In the genomic region with DNA sequence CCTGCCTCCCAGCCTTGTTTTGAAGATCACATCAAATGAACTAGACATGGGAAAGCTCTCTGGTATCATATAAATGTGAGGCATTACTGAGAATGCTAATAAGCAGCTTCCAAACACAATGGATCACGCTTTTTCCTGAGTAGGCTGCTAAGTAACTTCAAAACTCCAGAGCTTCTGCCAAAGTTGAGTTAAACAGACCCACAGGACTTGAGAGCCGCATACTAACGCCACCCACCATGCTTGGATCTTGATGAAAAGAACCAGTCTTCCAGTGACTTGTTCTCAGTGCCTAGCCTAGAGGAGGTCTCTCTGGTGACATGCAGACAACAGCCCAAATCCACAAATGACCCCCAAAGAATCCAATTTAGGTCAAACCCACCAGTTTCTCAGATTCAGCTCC, we compare ENCODE assay signal across 32 mouse cellular contexts. TPM values are rescaled to one million over a fixed set of nuclear protein-coding genes. Genes with fewer than 3 reads are reported as not detected.
DNase-seq lines count a peak whose midpoint lies in the region; ATAC-seq and TF ChIP-seq lines count a peak whose summit lies in the region.
"Had no signal": no experiment of that assay in that cellular context is flagged by ENCODE, and none has a peak within 500 bp of the region (broad histone marks: within the 10 kb centered on the region; RNA-seq: fewer than 3 reads in every experiment).

No protein-coding gene starts in this region.

- H3K27me3 ChIP-seq in limb, embryonic 15.5 days, result no peaks in the 10 kb centered on the region
- H3K27me3 ChIP-seq: CH12.LX; heart, embryonic 13.5 days had no signal

- TF ChIP-seq CTCF in gastrocnemius, adult 2 months (IDR thresholded peaks at IDR 0.05), result no peak

- no peaks in the 10 kb centered on the region for H3K9me3 ChIP-seq in limb, embryonic 15.5 days
- H3K9me3 ChIP-seq: G1E; heart, embryonic 13.5 days had no signal

- H3K4me1 ChIP-seq in brown adipose tissue, adult 24 weeks (ENCODE audit: control insufficient read depth, insufficient read depth, insufficient read length, low read length), result peaks cover 20% of the 10 kb centered on the region; the same call in 1 of the 2 replicates
- peaks cover 25% of the 10 kb centered on the region for H3K4me1 ChIP-seq in limb, embryonic 15.5 days

- H3K36me3 ChIP-seq in limb, embryonic 15.5 days, result no peaks in the 10 kb centered on the region
- H3K36me3 ChIP-seq: heart, embryonic 13.5 days had no signal

- H3K9ac ChIP-seq in limb, embryonic 15.5 days, result no peak overlapping the region
- H3K9ac ChIP-seq: heart, embryonic 13.5 days; liver, embryonic 14.5 days; lung, embryonic 14.5 days had no signal

- DNase-seq in gastrocnemius, adult 2 months, result no peak
- no peak for DNase-seq in gastrocnemius, postnatal 4 days (ENCODE audit: low spot score in 2 of 2)
- peak; percentile 43 for DNase-seq in Muller cell, postnatal 12 days (ENCODE audit: inconsistent ontology term)
- no peak for DNase-seq in left cerebral cortex, postnatal 4 days
- DNase-seq in adrenal gland, postnatal 4 days (ENCODE audit: low spot score in 2 of 2), result no peak
- DNase-seq: adrenal gland, adult 2 months; B cell, adult 2 months; cerebellum, adult 9-10 months; gastrocnemius, postnatal 25 days; heart, adult 2 months; heart, postnatal 14 days; kidney, adult 2 months; layer of hippocampus, adult 9-11 months; lung, embryonic 14.5 days; retina, postnatal 1 day; right cerebral cortex, postnatal 25 days; thymus, postnatal 14 days had no signal

- 39% methylated on average over 3 of the region's 3 CpGs for WGBS in limb, embryonic 15.5 days

- H3K4me2 ChIP-seq in limb, embryonic 15.5 days, result no peak overlapping the region
- H3K4me2 ChIP-seq: heart, embryonic 13.5 days; lung, embryonic 14.5 days had no signal

- H3K4me3 ChIP-seq in gastrocnemius, adult 2 months, result no peak overlapping the region
- no peak overlapping the region for H3K4me3 ChIP-seq in brown adipose tissue, adult 24 weeks (ENCODE audit: insufficient read depth, low read depth, low read length)
- no peak overlapping the region for H3K4me3 ChIP-seq in limb, embryonic 15.5 days
- H3K4me3 ChIP-seq: heart, adult 2 months; heart, embryonic 13.5 days had no signal

- H3K27ac ChIP-seq in gastrocnemius, adult 2 months, result peak overlapping the region; percentile 62
- peak overlapping the region; percentile 49 for H3K27ac ChIP-seq in brown adipose tissue, adult 24 weeks (replicated peaks; ENCODE audit: low read depth, low read length)
- H3K27ac ChIP-seq in limb, embryonic 15.5 days, result 0 out of 2 replicates have a peak overlapping the region, but pooled peaks have one; percentile 19
- H3K27ac ChIP-seq: heart, adult 2 months; heart, embryonic 13.5 days; kidney, postnatal 0 days; liver, embryonic 14.5 days had no signal

- intact Hi-C loops in gastrocnemius, adult 2 months (cut with DNase I), result no loop called here
- intact Hi-C loops in left cerebral cortex, postnatal 4 days (cut with DNase I), result no loop called here

- no peak for ATAC-seq in limb, embryonic 15.5 days (ENCODE audit: insufficient number of reproducible peaks, low FRiP score, low TSS enrichment, low read depth)

RNA-seq across cellular contexts. Expression of gene Zfyve19, which starts 9.5 kb away (rescaled TPM):
- 10 to 100 TPM; 13.3 to 13.9 TPM for total RNA-seq in gastrocnemius, adult 2 months (2021)
- 10 to 100 TPM; 24.6 to 25.9 TPM for total RNA-seq in gastrocnemius, postnatal 4 days (2021)
- 16.2 and 21.0 TPM in 2 replicates for polyA plus RNA-seq in brown adipose tissue, adult 24 weeks (2012; ENCODE audit: insufficient read depth, insufficient read length, missing spikeins)
- 52.7 and 57.9 TPM in 2 replicates for polyA plus RNA-seq in limb, embryonic 15.5 days (2015; fragmentation: Nextera tagmentation; extraction: Ambion mirVana)
- 10 to 100 TPM; 51.3 to 52.0 TPM for total RNA-seq in left cerebral cortex, postnatal 4 days (2021)
- 10 to 100 TPM; 38.8 to 43.2 TPM for total RNA-seq in adrenal gland, postnatal 4 days (2021)

RNA-seq across cellular contexts. Expression of gene Dnajc17, which starts 9.7 kb away (rescaled TPM):
- total RNA-seq in gastrocnemius, adult 2 months (2021), result 1 to 10 TPM; 6.6 to 8.6 TPM
- total RNA-seq in gastrocnemius, postnatal 4 days (2021), result 10 to 100 TPM; 16.7 to 17.2 TPM
- polyA plus RNA-seq in brown adipose tissue, adult 24 weeks (2012; ENCODE audit: insufficient read depth, insufficient read length, missing spikeins), result 7.8 and 8.8 TPM in 2 replicates
- 18.5 and 23.1 TPM in 2 replicates for polyA plus RNA-seq in limb, embryonic 15.5 days (2015; fragmentation: Nextera tagmentation; extraction: Ambion mirVana)
- total RNA-seq in left cerebral cortex, postnatal 4 days (2021), result 10 to 100 TPM; 25.0 to 25.1 TPM
- 10 to 100 TPM; 24.4 to 26.0 TPM for total RNA-seq in adrenal gland, postnatal 4 days (2021)

RNA-seq across cellular contexts. Expression of gene Gm14137, which starts 24.6 kb away (rescaled TPM):
- total RNA-seq in gastrocnemius, adult 2 months (2021), result not detected
- total RNA-seq in gastrocnemius, postnatal 4 days (2021), result under 1 TPM in 1 of 2 experiments, not detected in 1; 0.10 TPM
- not detected in 2 replicates for polyA plus RNA-seq in brown adipose tissue, adult 24 weeks (2012; ENCODE audit: insufficient read depth, insufficient read length, missing spikeins)
- 4.7 and 5.3 TPM in 2 replicates for polyA plus RNA-seq in limb, embryonic 15.5 days (2015; fragmentation: Nextera tagmentation; extraction: Ambion mirVana)
- total RNA-seq in left cerebral cortex, postnatal 4 days (2021), result not detected
- under 1 TPM; 0.25 to 0.34 TPM for total RNA-seq in adrenal gland, postnatal 4 days (2021)
- total RNA-seq: gastrocnemius, postnatal 25 days; heart, adult 2 months; heart, postnatal 14 days; left cerebral cortex, adult 18-20 months; left cerebral cortex, postnatal 36 days; megakaryocyte, adult 5-6 weeks had no signal
- polyA plus RNA-seq: cortical plate, adult 2 months had no signal

RNA-seq across cellular contexts. Expression of gene Ppp1r14d, which starts 30.8 kb away (rescaled TPM):
- total RNA-seq in gastrocnemius, adult 2 months (2021), result not detected
- not detected for total RNA-seq in gastrocnemius, postnatal 4 days (2021)
- not detected in 2 replicates for polyA plus RNA-seq in brown adipose tissue, adult 24 weeks (2012; ENCODE audit: insufficient read depth, insufficient read length, missing spikeins)
- 0.24 TPM in 1 of 2 replicates, not detected in the other for polyA plus RNA-seq in limb, embryonic 15.5 days (2015; fragmentation: Nextera tagmentation; extraction: Ambion mirVana)
- not detected for total RNA-seq in left cerebral cortex, postnatal 4 days (2021)
- not detected for total RNA-seq in adrenal gland, postnatal 4 days (2021)
- total RNA-seq: adrenal gland, adult 2 months; CH12.LX; G1E; gastrocnemius, postnatal 25 days; heart, adult 2 months; heart, postnatal 14 days; left cerebral cortex, adult 18-20 months; left cerebral cortex, postnatal 36 days; megakaryocyte, adult 5-6 weeks had no signal
- polyA plus RNA-seq: adrenal gland, adult 2 months; cortical plate, adult 2 months; embryonic facial prominence, embryonic 11.5 days; forebrain, embryonic 11.5 days; G1E; heart, adult 2 months; heart, embryonic 13.5 days; liver, embryonic 14.5 days; neural tube, embryonic 11.5 days; spleen, adult 2 months had no signal

RNA-seq across cellular contexts. Expression of gene Gchfr, which starts 31.4 kb away (rescaled TPM):
- total RNA-seq in gastrocnemius, adult 2 months (2021), result not detected
- total RNA-seq in gastrocnemius, postnatal 4 days (2021), result 1 to 10 TPM; 1.2 to 1.5 TPM
- polyA plus RNA-seq in brown adipose tissue, adult 24 weeks (2012; ENCODE audit: insufficient read depth, insufficient read length, missing spikeins), result 1.7 and 2.4 TPM in 2 replicates
- 15.5 and 17.8 TPM in 2 replicates for polyA plus RNA-seq in limb, embryonic 15.5 days (2015; fragmentation: Nextera tagmentation; extraction: Ambion mirVana)
- not detected for total RNA-seq in left cerebral cortex, postnatal 4 days (2021)
- 10 to 100 TPM in 1 of 2 experiments, 1 to 10 TPM in 1; 7.2 to 16.8 TPM for total RNA-seq in adrenal gland, postnatal 4 days (2021)
- total RNA-seq: gastrocnemius, postnatal 25 days; left cerebral cortex, postnatal 36 days; megakaryocyte, adult 5-6 weeks had no signal
